In the genomic region with DNA sequence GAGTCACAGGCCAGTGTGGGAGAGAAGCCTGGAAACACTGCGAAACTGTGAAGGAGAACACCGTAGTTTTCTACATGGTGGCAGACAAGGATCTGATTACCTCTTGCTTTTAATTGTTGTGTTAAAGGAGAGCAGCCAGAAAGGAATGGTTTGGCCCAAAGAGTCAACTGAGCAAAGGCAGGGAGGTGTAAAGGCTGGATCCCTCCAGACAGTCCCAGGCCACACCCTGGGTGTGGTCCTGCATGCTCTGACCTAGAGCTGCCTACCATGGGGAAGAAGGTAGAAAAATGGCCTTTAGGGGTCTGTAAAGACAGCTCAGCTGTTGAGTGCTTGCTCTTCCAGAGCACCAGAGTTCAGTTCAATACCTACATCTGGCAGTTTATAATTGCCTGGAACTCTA, we compare ENCODE assay signal across 15 mouse cellular contexts.
"Had no signal": no experiment of that assay in that cellular context is flagged by ENCODE, and none has a peak within 500 bp of the region (broad histone marks: within the 10 kb centered on the region; RNA-seq: fewer than 3 reads in every experiment).

No protein-coding gene starts in this region.

- H3K9ac ChIP-seq: limb, embryonic 15.5 days; midbrain, embryonic 13.5 days; neural tube, embryonic 15.5 days had no signal

- H3K4me2 ChIP-seq: limb, embryonic 15.5 days; midbrain, embryonic 13.5 days; neural tube, embryonic 15.5 days had no signal

- H3K27ac ChIP-seq: kidney, postnatal 0 days; layer of hippocampus, adult 2 months; limb, embryonic 15.5 days; midbrain, embryonic 13.5 days; neural tube, embryonic 15.5 days had no signal

- H3K4me1 ChIP-seq: limb, embryonic 15.5 days had no signal

- H3K27me3 ChIP-seq: midbrain, embryonic 13.5 days had no signal

- DNase-seq: kidney, adult 11 months; kidney, adult 9 months; kidney, postnatal 4 days; lung, adult 2 months; lung, postnatal 36 days; right cerebral cortex, postnatal 4 days; spleen, adult 18-20 months; thymus, adult 18-20 months; thymus, postnatal 14 days had no signal

- H3K9me3 ChIP-seq: limb, embryonic 15.5 days; midbrain, embryonic 13.5 days; neural tube, embryonic 15.5 days had no signal

- H3K36me3 ChIP-seq: limb, embryonic 15.5 days; midbrain, embryonic 13.5 days; neural tube, embryonic 15.5 days had no signal

- H3K4me3 ChIP-seq: layer of hippocampus, adult 2 months; limb, embryonic 15.5 days; midbrain, embryonic 13.5 days; neural tube, embryonic 15.5 days had no signal

- ATAC-seq: lung, postnatal 0 days; midbrain, embryonic 13.5 days had no signal
